Mouse (Mus musculus): ENCODE measurements around the gene Rftn1.
"Not testable (repeated sequence)": the region's sequence is repeated elsewhere in the genome, so short reads cannot be mapped to it uniquely, and the experiment has no call there.

Rftn1 gene

DNA sequence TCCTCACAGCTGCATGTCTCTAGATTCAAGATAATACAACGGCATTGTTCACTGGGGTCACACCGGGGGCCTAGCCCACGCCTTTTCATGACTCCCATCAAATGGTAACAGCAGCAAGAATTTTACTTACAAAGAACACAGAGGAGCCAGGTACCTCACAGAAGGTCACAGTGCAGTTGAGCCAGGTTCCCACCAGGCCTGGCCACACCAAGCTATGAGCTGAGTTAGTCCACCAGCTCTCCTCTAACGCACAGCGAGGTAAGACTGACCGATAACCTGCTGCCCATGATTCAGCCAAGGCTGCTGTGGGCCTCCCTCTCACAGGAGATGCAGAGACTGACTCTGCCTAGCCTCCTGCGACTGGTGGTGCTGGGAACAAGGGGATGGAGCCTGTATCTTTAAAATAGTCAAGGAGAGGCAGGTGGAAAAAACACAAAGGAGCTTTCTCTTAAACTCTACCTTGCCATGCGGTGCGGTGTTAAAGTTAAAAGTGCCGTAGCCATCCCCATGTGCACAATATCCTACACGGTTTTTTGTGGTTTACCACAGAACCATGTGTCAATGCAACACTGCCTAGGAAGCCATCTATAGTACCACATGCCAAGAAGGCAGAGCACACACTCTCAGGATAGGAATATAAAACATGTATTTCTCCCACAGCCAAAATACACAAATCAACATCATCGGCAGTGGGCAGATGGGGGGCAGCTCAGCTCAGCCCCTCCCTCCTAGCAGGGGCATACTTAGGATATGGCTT lies 42.5 kb downstream of the Rftn1 start:
- in situ Hi-C loops (cut with MboI; ENCODE audit: low pct_unique_long_range_greater_than_20kb in 1 of 2, low sequenced_read_pairs in 2 of 2, unreplicated experiment in 1 of 2) = no loop called here

DNA sequence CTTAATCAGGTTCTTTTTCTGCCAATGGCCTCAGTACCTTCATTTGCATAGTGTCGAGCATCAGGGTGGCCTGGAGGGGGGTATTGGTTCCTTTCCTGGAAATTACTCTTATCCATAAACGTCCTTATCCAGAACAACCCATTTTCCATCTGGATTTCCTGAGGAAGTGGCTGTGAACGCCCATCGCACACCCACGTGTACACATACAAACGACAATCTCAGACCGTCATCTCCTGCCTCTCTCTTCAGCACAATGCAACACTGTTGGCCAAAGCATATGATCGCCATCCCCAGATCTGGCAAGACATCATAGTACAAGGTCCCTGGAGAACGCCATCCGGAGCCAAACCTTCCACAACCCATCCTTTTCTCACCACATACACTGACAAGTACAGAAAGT lies 47.1 kb downstream of the Rftn1 start:
- in situ Hi-C loops (cut with MboI; ENCODE audit: low pct_unique_long_range_greater_than_20kb in 1 of 2, low sequenced_read_pairs in 2 of 2, unreplicated experiment in 1 of 2) = no loop called here

DNA sequence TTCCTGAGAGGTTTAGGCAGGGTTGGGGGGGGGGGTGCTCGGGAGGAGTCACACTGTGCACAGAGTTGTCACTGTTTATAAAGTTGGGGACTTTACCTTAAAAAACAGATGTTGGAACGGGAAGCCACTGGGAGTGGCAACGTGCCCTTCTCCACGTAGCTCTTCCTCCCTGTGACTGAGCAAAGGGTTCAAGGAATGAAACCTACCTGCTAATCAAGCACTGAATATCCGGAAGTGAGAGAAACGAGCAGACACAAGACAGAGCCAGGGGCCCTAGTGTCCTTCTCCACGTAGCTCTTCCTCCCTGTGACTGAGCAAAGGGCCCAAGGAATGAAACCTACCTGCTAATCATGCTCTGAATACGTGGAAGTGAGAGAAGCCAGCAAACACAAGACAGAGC lies 47.9 kb downstream of the Rftn1 start:
- in situ Hi-C loops (cut with MboI; ENCODE audit: low pct_unique_long_range_greater_than_20kb in 1 of 2, low sequenced_read_pairs in 2 of 2, unreplicated experiment in 1 of 2) = no loop called here

DNA sequence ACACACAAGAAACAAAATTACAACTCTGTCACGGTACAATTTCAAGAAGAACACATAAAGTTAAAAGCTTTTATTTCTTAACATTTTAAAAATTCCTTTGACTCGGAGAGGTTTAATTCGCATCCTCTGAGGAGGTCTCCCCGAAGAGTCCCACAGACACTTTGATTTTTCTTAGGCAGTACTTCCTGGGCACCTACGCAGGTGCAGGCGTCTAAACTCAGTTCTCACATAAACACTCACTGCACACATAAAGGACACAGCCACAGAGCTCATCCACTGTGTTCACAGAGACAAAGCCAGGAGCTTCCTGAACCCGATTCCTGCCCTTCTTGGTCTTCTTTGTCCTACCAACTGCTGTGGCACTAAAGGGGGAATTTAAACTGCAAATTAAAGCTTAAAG lies 48.3 kb downstream of the Rftn1 start:
- in situ Hi-C loops (cut with MboI; ENCODE audit: low pct_unique_long_range_greater_than_20kb in 1 of 2, low sequenced_read_pairs in 2 of 2, unreplicated experiment in 1 of 2) = no loop called here

DNA sequence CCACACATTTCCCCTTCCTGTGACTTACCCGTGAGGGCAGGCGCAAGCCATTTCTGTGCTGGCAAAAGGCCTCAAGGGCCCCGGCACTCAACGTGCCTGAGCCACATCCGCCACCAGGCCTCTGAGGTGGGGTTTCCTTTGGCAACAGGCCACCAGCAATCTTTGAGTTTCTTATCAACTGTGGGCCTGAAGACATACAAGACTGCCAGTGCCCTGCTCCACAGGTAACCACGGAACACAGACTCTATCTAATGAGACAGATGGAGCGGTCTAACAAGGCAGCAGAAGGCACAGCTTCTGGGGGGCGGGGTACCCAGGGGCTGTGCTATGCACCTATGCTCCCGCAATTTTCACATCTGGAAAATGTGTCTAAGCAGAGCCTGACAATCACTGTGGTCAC lies 54.4 kb downstream of the Rftn1 start:
- in situ Hi-C loops (cut with MboI; ENCODE audit: low pct_unique_long_range_greater_than_20kb in 1 of 2, low sequenced_read_pairs in 2 of 2, unreplicated experiment in 1 of 2) = no loop called here

DNA sequence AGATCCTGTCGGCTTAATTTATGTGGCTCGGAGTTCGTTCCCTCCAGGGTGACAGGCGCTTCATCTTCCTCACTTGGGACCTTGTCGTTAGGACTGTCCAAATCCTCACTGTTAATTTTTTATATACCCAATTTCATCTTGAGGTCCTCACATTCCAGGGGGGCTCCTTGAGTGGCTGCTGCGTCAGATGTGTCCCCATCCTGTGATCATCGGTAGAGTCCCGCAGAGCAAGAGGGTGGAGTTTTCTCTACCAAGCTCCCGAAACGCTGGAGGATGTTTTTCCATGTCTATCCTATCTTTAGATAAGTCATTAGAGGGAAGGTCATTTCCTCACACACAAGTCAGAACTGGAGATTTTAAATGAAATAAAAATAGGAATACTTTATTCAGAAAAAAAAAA lies 55.0 kb downstream of the Rftn1 start:
- in situ Hi-C loops (cut with MboI; ENCODE audit: low pct_unique_long_range_greater_than_20kb in 1 of 2, low sequenced_read_pairs in 2 of 2, unreplicated experiment in 1 of 2) = no loop called here

DNA sequence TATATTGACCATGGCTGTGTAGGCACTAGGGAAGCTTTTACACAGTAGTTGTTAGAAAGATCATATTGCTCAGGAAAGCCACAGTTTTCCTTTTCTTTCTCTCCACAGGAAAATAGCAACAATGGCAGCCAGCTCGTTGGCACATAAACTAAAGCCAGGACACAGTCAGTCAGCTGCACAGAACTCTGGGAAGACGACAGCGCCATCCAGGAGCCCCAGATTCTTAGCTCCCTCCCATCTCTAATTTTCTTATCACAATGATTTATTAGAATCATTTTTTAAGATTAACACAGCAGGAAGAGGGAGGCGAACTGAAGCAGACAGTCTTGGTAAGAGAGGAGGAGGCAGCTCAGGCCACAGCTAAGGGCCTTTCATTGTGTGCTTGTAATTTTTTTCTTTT lies 58.8 kb downstream of the Rftn1 start:
- in situ Hi-C loops (cut with MboI; ENCODE audit: low pct_unique_long_range_greater_than_20kb in 1 of 2, low sequenced_read_pairs in 2 of 2, unreplicated experiment in 1 of 2) = no loop called here

DNA sequence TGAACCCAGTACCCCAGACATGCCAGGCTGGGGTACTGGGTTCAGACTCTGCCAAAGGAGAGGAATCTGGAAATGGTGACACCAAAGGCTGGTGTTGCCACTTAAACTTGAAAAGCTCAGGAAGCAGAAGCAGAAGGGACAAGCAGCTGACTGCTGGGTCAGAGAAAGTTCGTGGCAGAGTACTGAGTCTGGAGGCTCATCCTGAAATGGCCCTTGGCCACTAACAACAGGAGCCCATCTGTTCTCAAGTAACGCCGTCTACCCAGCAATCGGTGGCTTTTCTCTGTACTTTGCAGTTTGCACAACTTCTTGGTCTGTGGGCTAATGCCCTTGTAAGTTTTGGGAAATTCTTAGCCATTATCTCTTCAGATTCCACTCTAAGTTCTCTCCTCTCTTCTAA lies 60.1 kb downstream of the Rftn1 start:
- in situ Hi-C loops (cut with MboI; ENCODE audit: low pct_unique_long_range_greater_than_20kb in 1 of 2, low sequenced_read_pairs in 2 of 2, unreplicated experiment in 1 of 2) = no loop called here

DNA sequence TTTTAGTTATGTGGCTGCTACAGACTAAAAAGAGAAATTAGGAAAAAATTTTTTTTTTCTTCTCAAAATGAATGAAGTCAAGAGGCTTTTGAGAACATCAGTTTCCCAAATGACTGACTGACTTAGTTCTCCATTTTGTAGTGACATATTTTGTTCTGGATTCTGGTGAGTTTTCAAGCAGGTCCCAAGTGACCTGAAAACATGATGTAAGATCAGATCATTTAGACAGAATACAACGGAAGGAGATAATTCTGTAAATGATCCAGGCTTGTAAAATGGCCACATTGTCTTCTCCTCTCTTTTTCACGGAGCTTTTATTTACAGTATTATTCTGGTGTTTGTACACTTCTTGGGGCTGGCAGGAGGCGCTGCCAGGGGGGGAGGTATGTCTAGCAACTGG lies 62.1 kb downstream of the Rftn1 start:
- in situ Hi-C loops (cut with MboI; ENCODE audit: low pct_unique_long_range_greater_than_20kb in 1 of 2, low sequenced_read_pairs in 2 of 2, unreplicated experiment in 1 of 2) = no loop called here

DNA sequence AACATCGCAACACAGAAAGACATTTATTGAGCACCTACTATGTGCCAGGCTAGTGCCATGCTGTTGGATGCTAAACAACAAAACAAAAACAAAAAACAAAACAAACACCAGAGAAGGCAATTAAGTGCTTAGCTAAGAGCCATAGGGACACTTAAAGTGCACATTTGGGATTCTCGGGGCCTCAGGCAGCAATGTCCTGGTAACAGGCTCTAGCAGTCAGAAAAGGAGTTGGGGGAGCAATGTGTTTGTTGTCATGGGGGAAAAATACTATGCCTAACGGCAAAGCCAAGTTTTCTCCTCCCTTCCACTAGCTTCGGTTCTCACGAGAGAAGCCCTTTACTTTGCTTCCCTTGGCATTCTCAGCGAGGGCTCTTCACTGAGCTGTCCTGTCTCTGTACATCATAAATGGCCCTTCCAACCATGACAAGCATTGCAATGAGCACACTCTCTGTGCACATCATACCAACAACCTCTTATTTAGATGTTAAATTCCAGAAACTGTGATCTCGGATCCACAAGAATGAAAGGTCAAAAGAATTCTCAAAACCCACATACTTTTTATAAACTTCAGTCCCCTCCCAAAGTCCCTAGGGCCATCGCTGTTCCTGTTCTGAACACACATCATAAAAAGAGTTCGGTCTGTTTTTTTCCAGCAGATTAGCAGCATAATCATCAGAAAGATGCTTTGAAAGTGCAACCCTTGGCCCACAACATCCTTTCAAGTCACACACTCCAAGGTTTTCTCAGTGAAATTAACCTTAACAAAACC lies 63.2 kb downstream of the Rftn1 start:
- in situ Hi-C loops (cut with MboI; ENCODE audit: low pct_unique_long_range_greater_than_20kb in 1 of 2, low sequenced_read_pairs in 2 of 2, unreplicated experiment in 1 of 2) = no loop called here

DNA sequence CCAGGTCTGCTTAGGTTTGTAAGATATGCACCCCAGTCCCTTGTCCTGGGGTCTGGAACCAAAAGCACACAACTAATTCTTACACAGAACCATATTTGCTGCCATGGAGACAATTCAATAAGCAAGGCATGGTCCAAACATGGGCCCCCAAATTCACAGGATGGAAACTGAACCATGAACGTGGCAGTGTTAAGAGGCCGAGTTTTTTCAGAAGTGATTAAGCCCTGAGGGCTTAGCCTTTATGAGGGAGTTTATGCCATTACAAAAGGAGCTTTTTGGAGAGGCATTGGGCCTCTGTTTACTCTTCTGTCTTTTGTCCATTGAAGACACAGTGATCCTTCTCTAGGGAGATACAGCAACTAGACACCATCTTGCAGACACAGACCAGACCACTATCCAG lies 63.9 kb downstream of the Rftn1 start:
- in situ Hi-C loops (cut with MboI; ENCODE audit: low pct_unique_long_range_greater_than_20kb in 1 of 2, low sequenced_read_pairs in 2 of 2, unreplicated experiment in 1 of 2) = no loop called here

DNA sequence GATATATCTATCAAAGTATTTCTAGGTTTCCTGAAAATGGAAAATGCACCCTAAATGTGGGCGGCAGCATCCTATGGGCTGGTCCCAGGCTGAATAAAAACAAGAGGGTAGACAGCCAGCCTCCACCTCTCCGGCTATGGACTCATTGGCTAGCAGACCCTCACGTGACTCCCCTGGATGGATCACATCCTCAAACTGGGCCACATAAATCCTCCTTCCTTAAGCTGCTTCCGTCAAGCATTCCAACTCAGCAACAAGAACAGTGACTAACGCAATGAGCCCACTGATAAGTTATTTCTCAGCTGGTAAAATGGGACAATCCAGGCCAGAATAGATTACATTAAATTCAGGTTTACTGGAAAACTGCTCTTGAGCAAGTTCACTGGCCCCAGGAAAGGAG lies 64.6 kb downstream of the Rftn1 start:
- in situ Hi-C loops (cut with MboI; ENCODE audit: low pct_unique_long_range_greater_than_20kb in 1 of 2, low sequenced_read_pairs in 2 of 2, unreplicated experiment in 1 of 2) = no loop called here

DNA sequence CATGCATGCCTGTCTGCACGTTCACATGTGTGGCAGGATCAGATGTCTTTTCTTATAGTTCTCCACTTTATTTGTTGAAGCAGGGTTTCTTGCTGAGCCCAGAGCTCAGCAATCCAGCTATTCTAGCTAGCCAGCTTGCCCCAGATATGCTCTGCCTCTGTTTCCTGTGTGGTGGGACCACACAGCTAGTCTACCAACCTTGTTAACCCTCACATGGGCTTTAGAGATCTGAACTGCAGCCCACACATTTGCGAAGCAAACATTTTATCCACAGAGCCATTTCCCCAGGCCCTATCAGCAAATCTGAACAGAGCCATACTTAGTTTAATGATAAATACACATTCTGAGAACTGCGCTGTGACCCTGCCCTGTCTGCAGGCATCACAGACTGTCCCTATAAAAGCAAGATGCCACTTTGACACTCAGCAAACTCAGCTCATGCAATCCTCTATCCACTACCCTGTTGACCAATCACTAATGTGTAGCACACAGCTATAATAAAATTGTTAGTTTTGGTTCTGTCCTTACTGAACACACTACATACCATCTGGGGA lies 65.2 kb downstream of the Rftn1 start:
- in situ Hi-C loops (cut with MboI; ENCODE audit: low pct_unique_long_range_greater_than_20kb in 1 of 2, low sequenced_read_pairs in 2 of 2, unreplicated experiment in 1 of 2) = no loop called here

DNA sequence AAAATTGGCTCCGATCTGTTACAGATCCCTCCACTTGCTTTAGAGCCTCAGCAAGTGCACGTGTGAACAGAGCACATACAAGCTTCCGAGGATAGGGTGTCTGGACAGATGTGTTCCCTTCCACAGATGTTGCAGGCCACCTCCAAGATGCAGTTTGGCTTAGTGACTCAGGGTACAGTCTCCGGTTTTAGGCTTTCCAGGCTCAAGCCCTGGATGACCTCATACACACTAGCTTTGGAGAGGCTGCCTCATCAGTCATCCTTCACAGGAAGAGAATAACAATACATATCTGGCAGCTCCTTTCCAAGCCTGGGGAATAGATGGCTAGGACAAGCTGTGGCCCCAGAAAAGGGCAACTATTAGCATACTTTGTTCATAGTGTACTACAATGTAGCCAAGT lies 65.8 kb downstream of the Rftn1 start:
- in situ Hi-C loops (cut with MboI; ENCODE audit: low pct_unique_long_range_greater_than_20kb in 1 of 2, low sequenced_read_pairs in 2 of 2, unreplicated experiment in 1 of 2) = no loop called here

DNA sequence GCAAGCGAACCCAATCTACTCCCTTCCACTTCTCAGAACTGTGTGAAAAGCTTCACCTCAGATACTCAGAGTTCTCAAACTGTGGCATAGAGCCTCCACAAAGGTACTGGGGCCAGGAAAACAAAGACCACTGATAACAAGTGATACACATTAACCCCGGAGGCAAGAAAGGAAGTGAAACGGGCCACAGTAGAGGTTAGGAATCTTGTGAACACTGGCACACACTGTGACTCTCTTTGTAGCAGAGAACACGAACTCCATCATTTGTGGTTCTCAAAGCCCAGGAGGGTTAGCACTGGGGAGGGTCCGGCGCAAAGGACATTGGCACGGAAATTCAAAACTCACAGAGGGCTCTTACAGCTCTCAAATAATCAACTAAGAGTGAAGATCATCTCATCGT lies 67.9 kb downstream of the Rftn1 start:
- in situ Hi-C loops (cut with MboI; ENCODE audit: low pct_unique_long_range_greater_than_20kb in 1 of 2, low sequenced_read_pairs in 2 of 2, unreplicated experiment in 1 of 2) = no loop called here

DNA sequence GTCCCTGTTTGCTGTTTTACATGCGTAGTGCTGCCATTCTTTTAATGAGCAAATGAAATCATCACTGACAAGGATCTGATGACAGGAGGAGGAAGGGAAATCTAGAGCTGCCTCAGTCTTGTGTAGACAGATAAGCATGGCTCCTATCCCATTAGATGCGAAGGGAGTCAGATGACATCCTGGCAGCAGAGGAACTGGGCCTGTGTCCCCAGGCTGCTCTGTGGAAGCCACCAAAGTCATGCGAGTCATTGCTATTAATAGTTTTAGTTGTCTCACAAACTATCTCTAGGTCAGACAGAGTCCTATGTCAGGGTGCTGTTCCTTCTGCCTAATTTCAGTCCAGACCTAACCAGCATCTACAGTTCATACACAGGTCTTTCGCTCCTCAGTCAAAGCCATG lies 70.4 kb downstream of the Rftn1 start:
- in situ Hi-C loops (cut with MboI; ENCODE audit: low pct_unique_long_range_greater_than_20kb in 1 of 2, low sequenced_read_pairs in 2 of 2, unreplicated experiment in 1 of 2) = no loop called here

DNA sequence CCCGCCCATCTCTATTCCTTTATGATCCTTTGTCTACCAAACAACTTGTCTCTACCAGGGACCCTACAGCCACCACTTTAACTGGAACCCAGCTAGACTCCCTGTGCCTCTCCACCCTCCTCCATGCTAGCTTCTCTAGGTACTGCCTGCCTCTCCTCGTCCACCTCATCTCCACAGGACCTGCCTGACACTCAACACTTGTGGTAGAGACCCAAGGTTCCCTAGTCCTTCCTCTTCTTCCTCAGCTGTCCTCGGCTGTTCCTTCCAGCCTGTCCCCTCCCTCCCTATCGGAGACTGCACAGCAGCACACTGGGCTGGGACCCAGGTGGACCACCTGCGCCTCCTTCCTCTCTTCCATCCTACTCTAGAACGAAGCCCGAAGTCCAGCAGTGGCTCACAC lies 73.0 kb downstream of the Rftn1 start:
- in situ Hi-C loops (cut with MboI; ENCODE audit: low pct_unique_long_range_greater_than_20kb in 1 of 2, low sequenced_read_pairs in 2 of 2, unreplicated experiment in 1 of 2) = no loop called here

DNA sequence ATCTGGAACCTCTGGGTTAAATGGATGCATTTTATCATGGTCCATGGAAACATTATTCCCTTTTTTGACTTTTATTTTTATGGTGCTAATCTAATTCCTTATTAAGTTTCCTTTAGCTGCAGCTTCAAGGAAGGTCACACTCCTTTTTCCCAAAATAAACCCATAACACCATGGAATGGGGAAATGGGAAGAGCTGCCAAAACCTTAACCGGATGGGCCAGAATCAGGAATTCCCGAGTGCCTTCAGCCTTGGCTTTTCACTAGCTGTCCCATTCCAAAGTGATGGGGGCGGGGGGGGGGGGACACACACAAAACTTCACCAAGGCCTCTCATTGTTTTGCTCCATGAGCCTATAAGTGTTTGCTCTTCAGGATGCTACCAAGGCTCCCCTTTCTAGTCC lies 73.5 kb downstream of the Rftn1 start:
- in situ Hi-C loops (cut with MboI; ENCODE audit: low pct_unique_long_range_greater_than_20kb in 1 of 2, low sequenced_read_pairs in 2 of 2, unreplicated experiment in 1 of 2) = no loop called here

DNA sequence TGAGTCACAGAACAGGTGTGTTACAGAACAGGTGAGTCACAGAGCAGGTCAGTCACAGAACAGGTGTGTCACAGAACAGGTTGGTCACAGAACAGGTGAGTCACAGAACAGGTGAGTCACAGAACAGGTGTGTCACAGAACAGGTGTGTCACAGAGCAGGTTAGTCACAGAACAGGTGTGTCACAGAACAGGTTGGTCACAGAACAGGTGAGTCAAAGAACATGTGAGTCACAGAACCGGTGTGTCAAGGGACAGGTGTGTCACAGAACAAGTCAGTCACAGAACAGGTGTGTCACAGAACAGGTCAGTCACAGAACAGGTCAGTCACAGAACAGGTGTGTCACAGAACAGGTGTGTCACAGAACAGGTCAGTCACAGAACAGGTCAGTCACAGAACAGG lies 74.1 kb downstream of the Rftn1 start:
- in situ Hi-C loops (cut with MboI; ENCODE audit: low pct_unique_long_range_greater_than_20kb in 1 of 2, low sequenced_read_pairs in 2 of 2, unreplicated experiment in 1 of 2) = not testable (repeated sequence)

DNA sequence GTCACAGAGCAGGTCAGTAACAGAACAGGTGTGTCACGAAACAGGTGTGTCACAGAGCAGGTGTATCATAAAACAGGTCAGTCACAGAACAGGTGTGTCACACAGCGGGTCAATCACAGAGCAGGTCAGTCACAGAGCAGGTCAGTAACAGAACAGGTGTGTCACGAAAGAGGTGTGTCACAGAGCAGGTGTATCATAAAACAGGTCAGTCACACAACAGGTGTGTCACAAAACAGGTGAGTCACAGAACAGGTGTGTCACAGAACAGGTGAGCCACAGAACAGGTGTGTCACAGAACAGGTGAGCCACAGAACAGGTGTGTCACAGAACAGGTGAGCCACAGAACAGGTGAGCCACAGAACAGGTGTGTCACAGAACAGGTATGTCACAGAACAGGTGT lies 74.8 kb downstream of the Rftn1 start:
- in situ Hi-C loops (cut with MboI; ENCODE audit: low pct_unique_long_range_greater_than_20kb in 1 of 2, low sequenced_read_pairs in 2 of 2, unreplicated experiment in 1 of 2) = not testable (repeated sequence)

Measured in mouse embryonic stem cell (cell line).